Mouse (Mus musculus): ENCODE measurements around the gene Ppp1r3g. TPM values are rescaled to one million over a fixed set of nuclear protein-coding genes. Genes with fewer than 3 reads are reported as not detected.

The Ppp1r3g gene
- total RNA-seq, 2 experiments from 2014 or later = 0.15 to 0.18 TPM

DNA sequence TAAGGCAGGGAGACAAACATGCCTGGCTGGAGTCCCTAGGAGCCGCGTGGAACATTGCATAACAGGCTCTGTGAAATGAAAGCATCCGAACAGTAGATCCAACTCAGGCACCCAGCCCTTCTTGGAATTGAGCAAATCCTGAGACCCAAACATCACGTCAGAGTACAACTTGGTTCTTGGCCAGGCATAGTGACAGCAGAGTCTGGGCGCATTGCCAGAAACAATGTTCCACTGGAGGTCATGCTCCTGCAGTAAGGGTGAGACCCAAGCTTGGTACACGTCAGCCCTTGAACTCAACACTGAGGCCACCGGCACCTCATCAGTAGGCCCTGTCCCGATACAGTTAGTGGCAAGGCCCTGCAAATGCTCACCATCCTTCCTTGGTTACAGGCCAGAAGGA is 35.4 kb downstream of the Ppp1r3g start:
- DNase-seq (ENCODE audit: low spot score in 2 of 2) = peak; percentile 33 to 64

DNA sequence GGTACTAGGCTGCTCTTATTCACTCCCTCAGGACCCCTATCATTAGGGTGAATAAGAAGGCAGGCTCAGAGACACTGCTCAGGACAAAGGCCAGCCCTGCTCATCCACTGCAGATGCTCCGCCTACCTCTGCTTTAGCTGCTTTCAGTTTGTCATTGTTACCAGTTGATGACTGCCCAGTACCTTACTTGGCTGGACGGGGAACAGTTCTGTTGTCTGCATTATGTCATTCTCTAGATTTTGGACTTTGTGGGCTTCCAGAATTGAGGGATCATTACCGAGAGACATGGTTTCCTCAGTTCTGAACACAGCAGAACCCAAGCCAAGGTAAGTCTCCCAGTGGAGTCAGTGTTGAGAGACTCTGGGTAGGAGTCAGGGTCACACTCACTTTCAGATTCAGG is 36.6 kb downstream of the Ppp1r3g start:
- no peak for DNase-seq (ENCODE audit: low spot score in 2 of 2)

DNA sequence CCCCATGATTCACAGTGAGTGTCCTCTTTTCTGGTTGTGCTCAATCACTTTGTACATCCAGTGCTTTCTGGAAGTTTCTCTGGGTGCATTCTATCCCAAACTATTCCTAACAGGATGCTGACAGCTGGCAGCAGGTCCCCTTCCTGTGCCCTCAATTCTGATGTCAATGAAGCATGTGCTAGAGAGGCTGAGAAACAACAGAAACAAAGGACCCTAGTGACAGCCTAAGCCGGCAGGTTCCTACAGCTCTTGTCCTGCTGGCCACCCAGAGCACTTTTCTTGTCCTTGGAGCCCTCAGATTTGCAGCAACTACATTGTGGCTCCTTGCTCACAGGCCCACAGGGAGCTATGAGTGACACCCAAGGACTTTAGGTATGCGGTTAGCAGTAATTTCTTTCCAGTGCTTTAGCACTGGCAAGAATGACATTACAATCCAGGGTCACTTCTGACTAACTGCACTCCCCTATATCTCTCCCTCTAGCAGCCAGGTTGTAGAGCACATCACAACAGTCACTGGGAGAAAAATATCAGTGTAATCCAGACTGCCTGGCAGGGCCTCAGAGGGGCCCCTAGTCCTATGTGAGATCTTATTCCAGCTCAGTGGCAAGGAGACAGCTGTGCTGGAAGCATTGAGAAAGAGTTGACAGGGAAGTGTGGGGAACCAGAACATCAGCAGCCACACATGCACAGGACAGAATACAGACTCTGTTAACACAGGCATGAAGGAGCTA is 37.2 kb downstream of the Ppp1r3g start:
- no peak for DNase-seq (ENCODE audit: low spot score in 2 of 2)

DNA sequence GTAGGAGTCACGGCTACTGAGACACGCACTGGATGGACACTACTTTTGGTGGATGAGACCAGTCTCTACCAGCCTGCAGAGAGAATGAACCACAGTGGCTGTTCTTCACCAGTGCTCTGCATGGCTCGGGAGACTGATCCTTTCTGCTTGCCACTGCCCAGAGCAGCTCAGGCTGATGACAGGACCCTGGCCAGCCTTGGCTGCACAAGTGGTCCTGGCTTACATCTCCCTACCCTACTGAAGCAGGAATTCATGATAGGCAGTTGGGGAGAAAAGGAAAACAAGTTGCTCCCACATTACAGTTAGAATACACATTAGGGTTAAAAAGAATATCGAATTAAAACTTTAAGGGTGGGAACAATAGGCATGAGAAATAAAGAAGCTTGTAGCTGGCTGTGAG is 39.0 kb downstream of the Ppp1r3g start:
- no peak for DNase-seq (ENCODE audit: low spot score in 2 of 2)

DNA sequence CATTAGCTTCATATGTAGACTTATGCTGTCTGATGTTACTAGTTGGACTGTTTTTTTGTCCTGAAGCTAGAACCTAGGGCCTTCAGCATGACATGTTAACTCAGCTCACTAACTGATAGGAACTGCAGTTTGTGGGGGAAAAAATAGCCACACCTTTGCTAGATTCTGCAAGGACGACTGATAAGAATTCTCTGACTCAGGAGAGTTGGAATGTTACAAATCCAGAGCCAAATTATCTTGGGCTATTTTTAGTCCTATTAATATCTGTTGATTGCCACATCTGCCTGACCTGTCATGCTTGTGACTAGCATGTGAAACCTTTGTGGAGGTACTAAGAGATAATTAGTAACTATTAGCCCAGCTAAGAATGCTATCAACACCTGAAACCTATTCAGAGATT is 42.2 kb downstream of the Ppp1r3g start:
- no peak for DNase-seq (ENCODE audit: low spot score in 2 of 2)

DNA sequence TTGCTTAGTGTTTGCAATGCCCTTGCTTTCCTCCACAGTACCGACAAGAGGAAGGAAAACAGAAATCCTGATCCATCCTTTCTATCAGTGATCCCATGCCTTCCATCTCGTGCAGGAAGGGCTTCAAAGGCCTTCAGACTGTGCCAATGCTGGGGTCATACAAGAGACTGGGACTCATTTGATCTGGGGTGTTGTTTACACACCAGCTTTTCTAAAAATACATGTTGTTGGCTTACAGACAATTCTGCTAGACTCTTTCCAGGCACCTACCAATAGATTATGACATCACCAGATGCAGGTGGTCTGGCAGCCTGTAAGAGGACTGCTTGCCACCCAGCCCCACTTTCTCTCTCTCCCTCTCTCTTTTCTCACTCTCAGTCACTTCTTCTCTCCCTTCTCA is 51.3 kb downstream of the Ppp1r3g start:
- no peak for DNase-seq (ENCODE audit: low spot score in 2 of 2)

DNA sequence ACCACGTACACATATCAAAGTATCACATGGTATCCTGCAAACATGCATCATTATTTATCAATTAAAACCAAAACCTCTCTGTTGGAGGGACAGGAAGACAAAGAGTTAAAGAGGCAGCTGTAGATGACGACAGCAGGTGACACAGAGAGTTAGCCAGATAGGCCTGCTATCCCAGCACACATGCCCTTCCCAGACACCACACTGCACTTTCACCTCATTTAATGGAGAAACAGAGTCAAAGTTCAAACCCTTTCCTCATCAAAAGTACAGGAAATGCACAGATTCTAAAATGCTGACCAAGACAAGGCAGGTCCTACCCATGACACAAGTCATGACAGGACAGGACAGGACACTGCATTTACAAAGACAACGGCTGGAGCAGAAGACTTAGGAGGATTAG is 57.0 kb downstream of the Ppp1r3g start:
- no peak for DNase-seq (ENCODE audit: low spot score in 2 of 2)

DNA sequence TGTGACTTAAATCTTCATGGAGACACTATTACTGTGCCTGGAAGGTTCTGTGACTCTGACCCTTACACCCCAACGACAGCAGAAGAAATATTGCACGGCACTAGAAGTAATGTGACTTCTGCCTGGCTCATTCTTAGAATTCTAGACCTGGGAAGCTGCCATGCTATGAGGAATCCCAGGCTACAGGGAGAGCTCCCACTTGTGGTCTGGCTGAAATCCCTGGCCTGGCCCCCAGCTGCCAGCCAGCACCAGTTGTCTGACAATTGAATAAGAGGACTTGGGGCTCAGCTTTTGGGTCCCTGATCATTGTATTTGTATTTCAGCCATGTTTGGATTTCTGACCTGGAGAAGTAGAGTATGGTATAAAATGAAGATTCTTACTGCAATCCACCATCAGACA is 59.4 kb downstream of the Ppp1r3g start:
- DNase-seq (ENCODE audit: low spot score in 2 of 2) = no peak

DNA sequence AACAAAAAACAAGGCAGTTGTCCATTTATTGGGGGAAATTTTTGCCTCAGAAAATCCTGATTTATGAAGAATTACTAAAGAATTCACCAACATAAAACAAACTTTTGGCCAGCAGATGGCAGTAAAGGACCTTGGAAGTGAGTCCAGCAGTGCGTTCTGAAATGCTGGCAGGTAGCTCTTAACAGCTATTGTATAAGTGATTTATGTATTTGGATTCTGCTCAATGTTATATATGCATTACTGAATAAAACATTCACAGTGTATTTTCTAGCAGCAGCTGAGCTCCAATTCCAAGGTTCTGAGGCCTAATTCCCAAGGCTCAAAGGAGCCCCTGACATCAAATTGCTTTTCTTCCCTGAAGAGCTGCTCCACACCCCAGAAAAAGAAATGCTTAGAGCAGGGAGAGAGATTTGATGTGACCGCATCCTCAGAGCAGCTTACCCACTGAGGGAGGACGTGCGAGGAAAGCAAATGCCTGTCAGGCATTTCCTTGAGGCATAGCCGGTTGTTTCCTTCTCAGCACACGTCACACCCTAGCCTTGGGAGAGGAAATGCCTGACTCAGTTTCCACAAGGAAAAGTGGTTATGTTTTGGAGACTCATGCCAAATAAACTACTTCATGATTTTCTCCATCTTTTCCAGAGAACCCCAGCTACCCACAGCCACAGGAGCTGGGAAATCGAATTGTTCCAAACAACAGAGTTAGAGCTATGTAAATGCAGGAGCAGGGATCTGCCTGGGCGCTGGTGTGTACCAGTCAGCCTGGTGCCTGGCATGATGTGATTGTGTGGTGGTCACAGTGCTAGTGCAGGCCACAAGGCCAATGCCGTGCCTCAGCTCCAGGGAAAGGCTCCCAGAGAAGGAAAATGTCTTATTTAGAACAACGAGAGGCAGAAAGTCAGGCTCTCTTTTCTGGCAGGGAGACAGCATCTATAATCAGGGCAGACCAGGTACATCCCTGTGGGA is 61.0 kb downstream of the Ppp1r3g start:
- DNase-seq (ENCODE audit: low spot score in 2 of 2) = peak; percentile 37 to 71

Other genes starting within 250 kb of the Ppp1r3g start
- gene Rpp40, start 52.5 kb upstream of the Ppp1r3g start, total RNA-seq (2021) = 10 to 100 TPM; 13.3 to 13.9 TPM
- 10 to 100 TPM; 31.0 to 35.6 TPM for gene Fars2, start 158.6 kb downstream of the Ppp1r3g start, total RNA-seq (2021)
- gene Lyrm4, start 158.7 kb downstream of the Ppp1r3g start, total RNA-seq (2021) = 1 to 10 TPM; 7.0 to 7.4 TPM

Data from gastrocnemius, postnatal 4 days (tissue).